Mouse (Mus musculus) C2C12 (cell line): Measurements from ENCODE around the gene Myoc. TPM values are rescaled to one million over a fixed set of nuclear protein-coding genes. Genes with fewer than 3 reads are reported as not detected.

Experiments
- H3K27me3 ChIP-seq: one replicate; pipeline ENCODE4 v1.6.1; 2011; ENCODE audit not compliant: control insufficient read depth, insufficient read depth, insufficient read length
- H3K36me3 ChIP-seq: one replicate; pipeline ENCODE4 v1.6.1; 2011; ENCODE audit not compliant: control insufficient read depth, insufficient read depth
- H3K4me3 ChIP-seq: one replicate; pipeline ENCODE4 v1.5.1; 2011; ENCODE audit warnings: mild to moderate bottlenecking, control low read depth; ENCODE audit not compliant: poor library complexity, insufficient read depth, severe bottlenecking
- H3K79me2 ChIP-seq: one replicate; pipeline ENCODE4 v1.6.1; 2011; ENCODE audit not compliant: control insufficient read depth, insufficient read depth
- H3K79me3 ChIP-seq: one replicate; pipeline ENCODE4 v1.6.1; 2011; ENCODE audit warnings: low read depth, control low read depth
- H3ac ChIP-seq: one replicate; pipeline ENCODE3; 2011; ENCODE audit warnings: low read depth; ENCODE audit not compliant: control insufficient read depth, insufficient read length
- CEBPB ChIP-seq: IDR thresholded peaks from one replicate; pipeline ENCODE4 v1.6.1; 2011; ENCODE audit warnings: low read depth, mild to moderate bottlenecking, control low read depth, moderate library complexity
- CTCF ChIP-seq: IDR thresholded peaks from one replicate; pipeline ENCODE4 v1.5.1; 2011; ENCODE audit not compliant: control insufficient read depth, insufficient read depth, insufficient read length
- FOSL1 ChIP-seq: IDR thresholded peaks from one replicate; pipeline ENCODE4 v1.8.0; 2011; ENCODE audit warnings: mild to moderate bottlenecking, low read length; ENCODE audit not compliant: poor library complexity, insufficient read depth, severe bottlenecking
- MAX ChIP-seq: IDR thresholded peaks from one replicate; pipeline ENCODE4 v1.6.1; 2011; ENCODE audit warnings: mild to moderate bottlenecking, control low read depth
- MYOD1 ChIP-seq: IDR thresholded peaks from one replicate; pipeline ENCODE4 v1.6.1; 2011; ENCODE audit warnings: low read depth; ENCODE audit not compliant: control insufficient read depth, insufficient read length
- MYOG ChIP-seq: IDR thresholded peaks from one replicate; pipeline ENCODE4 v1.6.1; 2011; ENCODE audit not compliant: control insufficient read depth, insufficient read length; ENCODE audit errors: extremely low read depth
- USF1 ChIP-seq: IDR thresholded peaks from one replicate; pipeline ENCODE4 v1.6.1; 2011; ENCODE audit warnings: low read depth, mild to moderate bottlenecking, control low read depth, moderate library complexity
- long read RNA-seq, 2 experiments: library from polyadenylated mRNA; unstranded; transcript quantifications; one replicate each; pipeline ENCODE4 v2.0.0; 2019 to 2020
- polyA plus RNA-seq: library from polyadenylated mRNA; unstranded; fragments of >200 nt; fragmentation: generic; extraction: Trizol; gene quantifications from one replicate; pipeline ENCODE4 v1.2.1, GENCODE M21; 2012; ENCODE audit warnings: missing spikeins

Myoc gene
- not detected for polyA plus RNA-seq
- long read RNA-seq, experiment 1: 0 reads
- long read RNA-seq, experiment 2: 0 reads

GRCm38 (mm10) chr1:162639051-162639750, at the start of gene Myoc:
Gene Myoc (plus strand): TSS chr1:162639155.
- H3ac ChIP-seq: no peak within 1 kb of the TSS
- no peaks in the 10 kb centered on the region for H3K79me3 ChIP-seq
- H3K36me3 ChIP-seq: no peaks in the 10 kb centered on the region
- H3K4me3 ChIP-seq: no peak within 1 kb of the TSS
- H3K79me2 ChIP-seq: no peaks in the 10 kb centered on the region
- TF ChIP-seq CTCF: no peak
- TF ChIP-seq CEBPB: no peak
- no peak for TF ChIP-seq MYOG
- no peak for TF ChIP-seq USF1
- TF ChIP-seq MYOD1: no peak
- TF ChIP-seq MAX: no peak
- TF ChIP-seq FOSL1: no peak
- peaks cover 17% of the 10 kb centered on the region for H3K27me3 ChIP-seq

GRCm38 (mm10) chr1:162589443-162589842, 49.5 kb upstream of the Myoc start:
- no peaks in the 10 kb centered on the region for H3K79me3 ChIP-seq
- H3K4me3 ChIP-seq: no peak overlapping the region
- H3K27me3 ChIP-seq: no peaks in the 10 kb centered on the region
- TF ChIP-seq MYOD1 (no peak), CTCF (no peak)
- no peaks in the 10 kb centered on the region for H3K79me2 ChIP-seq
- no peak overlapping the region for H3ac ChIP-seq
- H3K36me3 ChIP-seq: peaks cover 33% of the 10 kb centered on the region

DNA sequence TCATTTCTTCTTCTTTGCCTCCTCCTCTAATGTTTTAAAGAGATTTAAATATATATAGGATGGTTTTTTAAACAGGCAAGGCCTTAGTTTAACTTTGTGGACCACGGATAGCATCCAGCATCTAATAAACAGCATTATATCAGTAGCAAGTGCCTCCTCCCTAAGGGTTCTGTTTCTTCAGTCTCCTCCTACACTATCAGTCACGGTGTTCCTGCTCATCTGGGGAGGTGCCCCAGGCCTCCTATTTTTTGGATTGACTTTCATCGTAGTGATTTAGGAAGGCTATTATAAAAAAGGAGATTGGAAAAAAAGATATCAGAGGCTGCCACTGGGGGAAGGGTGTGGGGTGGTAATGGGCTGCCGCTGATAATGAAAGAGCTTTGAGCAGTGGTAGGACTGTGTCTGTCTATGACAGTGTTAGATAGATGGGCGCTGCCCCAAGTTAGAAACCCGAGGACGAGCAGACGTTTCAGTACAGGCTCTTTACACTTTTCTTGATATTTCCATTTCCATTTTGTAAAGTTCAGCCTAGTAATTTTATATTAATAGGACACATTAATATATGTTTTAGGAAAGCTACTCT, 48.4 kb upstream of the Myoc start:
- Histone ChIP-seq H3K4me3 (no peak overlapping the region), H3ac (no peak overlapping the region), H3K36me3 (peaks cover 38% of the 10 kb centered on the region), H3K79me2 (no peaks in the 10 kb centered on the region), H3K27me3 (no peaks in the 10 kb centered on the region), H3K79me3 (no peaks in the 10 kb centered on the region)
- TF ChIP-seq CEBPB: no peak
- TF ChIP-seq MYOD1: no peak
- no peak for TF ChIP-seq CTCF
- TF ChIP-seq MYOG: no peak
- no peak for TF ChIP-seq USF1
- no peak for TF ChIP-seq MAX
- TF ChIP-seq FOSL1: no peak

- no peaks in the 10 kb centered on the region for H3K27me3 ChIP-seq
- H3K79me3 ChIP-seq: no peaks in the 10 kb centered on the region
- peaks cover 39% of the 10 kb centered on the region for H3K36me3 ChIP-seq
- no peak for TF ChIP-seq CTCF
- no peak for TF ChIP-seq MYOD1
- no peak overlapping the region for H3ac ChIP-seq
- H3K4me3 ChIP-seq: no peak overlapping the region
- H3K79me2 ChIP-seq: no peaks in the 10 kb centered on the region
These were observed 41.4 kb upstream of the Myoc start for GRCm38 (mm10) chr1:162597379-162598102.

- Histone ChIP-seq H3K79me3 (no peaks in the 10 kb centered on the region), H3ac (no peak overlapping the region), H3K27me3 (no peaks in the 10 kb centered on the region), H3K36me3 (peaks cover 35% of the 10 kb centered on the region), H3K79me2 (no peaks in the 10 kb centered on the region), H3K4me3 (no peak overlapping the region)
- TF ChIP-seq FOSL1: no peak
- no peak for TF ChIP-seq MYOD1
- no peak for TF ChIP-seq CEBPB
- TF ChIP-seq CTCF: no peak
- TF ChIP-seq MYOG: no peak
- no peak for TF ChIP-seq MAX
- no peak for TF ChIP-seq USF1
These were observed 39.3 kb upstream of the Myoc start for GRCm38 (mm10) chr1:162599617-162600016.

DNA sequence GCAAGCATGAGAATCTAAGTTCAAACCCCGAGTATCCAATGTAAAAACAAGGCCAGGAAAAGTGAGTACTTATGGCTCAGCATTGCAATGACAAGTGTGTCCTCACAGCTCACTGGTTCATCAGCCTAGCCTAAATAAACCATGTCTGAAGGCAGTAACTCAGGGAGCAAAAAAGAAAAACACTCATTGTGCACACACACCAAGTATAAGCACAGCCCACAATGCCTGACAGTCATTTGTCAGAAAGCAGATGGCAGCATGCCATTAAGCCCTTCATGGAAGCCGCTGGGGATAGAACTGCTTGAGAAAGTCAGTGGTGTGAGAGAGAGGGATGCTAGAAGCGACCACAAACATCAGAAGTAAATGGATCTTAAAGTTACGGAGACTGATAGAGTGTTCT, 37.7 kb upstream of the Myoc start:
- Histone ChIP-seq H3K79me2 (no peaks in the 10 kb centered on the region), H3K36me3 (peaks cover 25% of the 10 kb centered on the region), H3K4me3 (no peak overlapping the region), H3K27me3 (no peaks in the 10 kb centered on the region), H3ac (no peak overlapping the region), H3K79me3 (no peaks in the 10 kb centered on the region)
- no peak for TF ChIP-seq FOSL1
- TF ChIP-seq CEBPB: no peak
- no peak for TF ChIP-seq MYOG
- no peak for TF ChIP-seq MAX
- no peak for TF ChIP-seq USF1
- TF ChIP-seq CTCF: no peak
- no peak for TF ChIP-seq MYOD1
